Mouse (Mus musculus) embryonic facial prominence, embryonic 11.5 days (tissue): ENCODE data around the gene Pip4p1. TPM values are rescaled to one million over a fixed set of nuclear protein-coding genes. Genes with fewer than 3 reads are reported as not detected.
"Not testable (repeated sequence)": the region's sequence is repeated elsewhere in the genome, so short reads cannot be mapped to it uniquely, and the experiment has no call there.

Experiments
- ATAC-seq: fragments of 200-750 bp; cut with Nextera tagmentation; replicated peaks from 2 replicates; pipeline ENCODE4 v1.8.0; 2017; ENCODE audit warnings: low read depth; ENCODE audit not compliant: insufficient number of reproducible peaks, low FRiP score, low TSS enrichment
- DNase-seq: peaks from one replicate; pipeline ENCODE4 v3.0.0-alpha.2; 2015; ENCODE audit warnings: low spot score
- H3K27ac ChIP-seq: fragments of 300-500 bp; sonication (generic); replicated peaks from 2 replicates; pipeline ENCODE4 v1.5.1; 2014; ENCODE audit warnings: mild to moderate bottlenecking, low read depth, low read length, control low read depth
- H3K27me3 ChIP-seq: fragments of 300-500 bp; sonication (generic); 2 replicates; pipeline ENCODE4 v1.6.1; 2014; ENCODE audit warnings: mild to moderate bottlenecking, low read length, moderate library complexity, mixed read lengths; ENCODE audit not compliant: control insufficient read depth, insufficient read depth
- H3K36me3 ChIP-seq: fragments of 300-500 bp; sonication (generic); replicated peaks from 2 replicates; pipeline ENCODE4 v1.6.1; 2014; ENCODE audit warnings: low read depth, mild to moderate bottlenecking, low read length, moderate library complexity, mixed read lengths; ENCODE audit not compliant: control insufficient read depth, insufficient read depth
- H3K4me1 ChIP-seq: fragments of 300-500 bp; sonication (generic); 2 replicates; pipeline ENCODE4 v1.6.1; 2014; ENCODE audit warnings: low read length, mixed read lengths; ENCODE audit not compliant: control insufficient read depth, insufficient read depth
- H3K4me2 ChIP-seq: fragments of 300-500 bp; sonication (generic); 2 replicates; pipeline ENCODE4 v1.6.1; 2014; ENCODE audit warnings: low read depth, mild to moderate bottlenecking, control low read depth, low read length, moderate library complexity
- H3K4me3 ChIP-seq: fragments of 300-500 bp; sonication (generic); 2 replicates; pipeline ENCODE4 v1.5.1; 2014; ENCODE audit warnings: low read depth, low read length, control low read depth
- H3K9ac ChIP-seq: fragments of 300-500 bp; sonication (generic); replicated peaks from 2 replicates; pipeline ENCODE4 v1.6.1; 2014; ENCODE audit warnings: mild to moderate bottlenecking, control low read depth, low read length
- H3K9me3 ChIP-seq: fragments of 300-500 bp; sonication (generic); replicated peaks from 2 replicates; pipeline ENCODE4 v1.6.1; 2016; ENCODE audit warnings: mild to moderate bottlenecking, low read length, inconsistent platforms, mixed read lengths; ENCODE audit not compliant: control insufficient read depth
- WGBS: fragments of 180-500 bp; shearing (Covaris S2); extraction: QIAGEN DNeasy Blood & Tissue Kit; methylation state at CpG from one replicate; pipeline ENCODE4 v1.1.7; 2014; 5-methylcytosine and 5-hydroxymethylcytosine counted together
- polyA plus RNA-seq: library from polyadenylated mRNA; unstranded; fragments of >200 nt; fragmentation: Nextera tagmentation; extraction: Ambion mirVana; gene quantifications from 2 replicates; pipeline ENCODE4 v1.2.1, GENCODE M21; 2014

Gene Pip4p1
- polyA plus RNA-seq, 1 experiment from 2014 or later = 49.1 TPM

DNA sequence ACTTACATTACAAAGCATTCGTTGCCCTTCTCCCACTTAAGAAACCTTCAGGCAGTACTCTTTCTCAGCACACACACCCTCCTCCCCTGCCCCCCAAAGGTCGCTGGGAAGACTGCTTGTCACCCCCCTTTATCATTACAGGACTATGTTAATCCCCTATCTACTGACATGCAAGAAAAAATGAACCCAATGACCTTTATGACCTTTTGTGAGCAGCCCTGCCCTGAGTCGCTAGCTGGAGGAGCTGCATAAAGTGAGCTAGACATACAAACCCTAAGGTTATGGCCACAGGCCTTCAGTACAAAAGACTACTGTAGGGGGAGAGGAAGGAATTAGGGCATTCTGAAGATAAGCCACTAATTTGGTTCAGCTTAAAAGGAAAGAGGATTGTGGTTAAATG, 19.3 kb downstream of the Pip4p1 start:
- no peaks in the 10 kb centered on the region for H3K9me3 ChIP-seq
- no peaks in the 10 kb centered on the region for H3K27me3 ChIP-seq
- H3K4me2 ChIP-seq = no peak overlapping the region
- H3K9ac ChIP-seq = no peak overlapping the region
- no peaks in the 10 kb centered on the region for H3K4me1 ChIP-seq
- 35% methylated on average over 3 of the region's 3 CpGs for WGBS
- peaks cover 2% of the 10 kb centered on the region; the same call in 1 of the 2 replicates for H3K36me3 ChIP-seq
- no peak overlapping the region for H3K27ac ChIP-seq
- DNase-seq (no peak), ATAC-seq (no peak)
- no peak overlapping the region for H3K4me3 ChIP-seq

DNA sequence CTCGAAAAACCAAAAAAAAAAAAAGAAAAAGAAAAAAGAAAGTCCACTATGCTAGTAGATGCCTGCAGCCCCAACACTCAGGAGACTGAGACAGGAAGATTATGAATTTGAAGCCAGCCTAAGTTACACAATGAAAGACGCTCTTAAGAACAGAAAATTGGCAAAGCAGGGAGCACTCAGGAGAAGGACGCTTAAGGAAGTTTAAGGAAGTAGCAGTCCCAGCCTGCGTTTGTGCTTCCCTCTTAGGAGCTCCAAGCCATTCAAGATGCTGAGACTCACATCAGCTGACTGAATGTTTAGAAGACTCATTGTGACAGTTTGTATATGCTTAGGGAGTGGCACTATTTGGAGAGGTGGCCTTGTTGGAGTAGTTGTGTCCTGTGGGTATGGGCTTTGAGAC, 22.5 kb downstream of the Pip4p1 start:
- Histone ChIP-seq H3K36me3 (no peaks in the 10 kb centered on the region), H3K27me3 (no peaks in the 10 kb centered on the region), H3K4me3 (no peak overlapping the region), H3K4me1 (no peaks in the 10 kb centered on the region), H3K9me3 (no peaks in the 10 kb centered on the region), H3K27ac (no peak overlapping the region), H3K9ac (no peak overlapping the region), H3K4me2 (no peak overlapping the region)
- no peak for ATAC-seq
- no peak for DNase-seq
- WGBS = 80% methylated on average over 4 of the region's 4 CpGs

DNA sequence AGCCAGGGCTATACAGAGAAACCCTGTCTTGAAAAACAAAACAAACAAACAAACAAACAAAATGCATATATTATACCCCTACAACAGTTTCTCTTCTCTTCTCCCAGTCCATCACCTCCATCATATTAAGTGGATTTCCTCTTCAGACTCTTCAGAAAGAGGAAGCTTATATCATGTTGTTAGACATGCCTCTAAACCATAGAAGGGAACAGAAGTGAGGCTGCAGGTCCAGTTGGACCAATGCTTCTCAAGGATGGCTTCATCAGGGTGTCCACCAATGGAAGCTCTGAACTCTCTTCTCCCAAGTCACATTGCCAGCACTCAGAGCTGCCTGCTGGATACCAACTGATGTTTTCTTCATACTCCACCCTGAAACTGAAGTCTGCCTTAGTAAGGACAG, 25.3 kb downstream of the Pip4p1 start:
- not testable (repeated sequence) for H3K27me3 ChIP-seq, H3K36me3 ChIP-seq, H3K4me1 ChIP-seq, H3K9ac ChIP-seq, H3K4me3 ChIP-seq, H3K4me2 ChIP-seq, DNase-seq, ATAC-seq, H3K9me3 ChIP-seq, H3K27ac ChIP-seq

DNA sequence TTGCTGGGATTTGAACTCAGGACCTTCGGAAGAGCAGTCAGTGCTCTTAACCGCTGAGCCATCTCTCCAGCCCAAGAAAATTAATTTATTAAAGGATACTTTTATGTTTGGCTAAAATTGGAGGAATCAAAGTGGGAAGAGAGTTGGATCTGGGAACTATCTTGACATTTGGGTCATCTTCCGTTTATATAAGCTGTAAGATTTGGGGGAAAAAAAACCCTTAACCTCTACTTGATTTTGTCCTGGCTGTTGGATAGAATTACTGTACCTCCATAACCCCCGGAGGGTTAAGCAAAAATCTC, 25.9 kb downstream of the Pip4p1 start:
- no peak overlapping the region for H3K27ac ChIP-seq
- no peaks in the 10 kb centered on the region for H3K36me3 ChIP-seq
- no peak overlapping the region for H3K4me3 ChIP-seq
- DNase-seq (no peak), ATAC-seq (no peak)
- WGBS = 83% methylated on average over 4 of the region's 4 CpGs
- no peaks in the 10 kb centered on the region for H3K27me3 ChIP-seq
- H3K4me2 ChIP-seq = no peak overlapping the region
- H3K9ac ChIP-seq = no peak overlapping the region
- no peaks in the 10 kb centered on the region for H3K9me3 ChIP-seq
- no peaks in the 10 kb centered on the region for H3K4me1 ChIP-seq

DNA sequence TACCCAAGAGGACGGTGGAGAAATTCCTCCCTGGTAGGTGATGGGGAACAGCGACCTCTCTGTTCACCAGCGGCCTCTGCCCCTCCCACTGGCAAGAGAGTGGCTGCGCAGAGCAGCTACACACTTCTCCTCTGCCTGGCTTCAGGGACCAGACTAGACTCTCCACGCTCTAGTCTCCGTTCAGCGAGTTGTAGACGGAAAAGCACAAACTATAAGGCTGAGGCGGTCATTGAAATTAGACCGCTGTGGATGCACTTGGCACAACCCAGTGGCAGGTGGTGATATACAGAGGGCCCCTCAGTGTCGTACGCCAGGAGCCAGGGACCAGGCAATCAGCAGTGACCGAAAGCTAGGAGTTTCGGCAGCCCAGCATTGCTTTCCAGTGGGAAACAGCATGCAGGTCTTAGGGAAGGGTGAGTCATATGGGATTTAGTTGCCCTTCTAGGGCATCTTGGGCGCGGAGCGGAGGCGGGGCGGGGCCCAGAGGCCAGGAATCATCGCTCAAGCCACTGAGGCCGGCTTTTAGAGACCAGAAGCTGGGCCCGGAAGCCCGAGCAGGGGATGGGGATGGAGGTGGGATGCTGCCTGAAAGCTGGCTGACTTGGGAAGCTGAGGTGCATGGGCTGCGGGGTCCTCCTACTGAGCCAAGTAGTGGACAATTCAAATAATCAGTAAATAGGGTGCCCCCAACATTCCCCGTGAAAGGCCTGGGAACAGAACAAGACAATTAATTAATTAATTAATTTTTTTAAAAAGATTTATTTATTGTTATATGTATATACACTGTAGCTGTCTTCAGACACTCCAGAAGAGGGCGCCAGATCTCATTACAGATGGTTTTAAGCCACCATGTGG, 26.5 kb downstream of the Pip4p1 start:
- no peak overlapping the region for H3K27ac ChIP-seq
- WGBS = 3% methylated on average over 26 of the region's 26 CpGs

DNA sequence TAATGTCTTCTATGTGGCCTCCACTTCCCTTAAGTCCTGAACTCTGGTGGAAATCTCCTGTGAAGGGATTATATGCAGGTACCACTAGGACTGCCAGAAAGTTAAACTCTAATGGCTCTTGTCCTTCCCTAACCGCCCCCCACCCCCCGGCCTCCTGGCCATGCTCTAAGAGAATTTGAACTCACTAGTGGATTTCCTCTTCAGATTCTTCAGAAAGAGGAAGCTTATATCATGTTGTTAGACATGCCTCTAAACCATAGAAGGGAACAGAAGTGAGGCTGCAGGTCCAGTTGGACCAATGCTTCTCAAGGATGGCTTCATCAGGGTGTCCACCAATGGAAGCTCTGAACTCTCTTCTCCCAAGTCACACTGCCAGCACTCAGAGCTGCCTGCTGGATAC, 32.7 kb downstream of the Pip4p1 start:
- not testable (repeated sequence) for ATAC-seq, H3K36me3 ChIP-seq

More for the DNA sequence above, 26.5 kb downstream of the Pip4p1 start:
- Histone ChIP-seq H3K9me3 (no peaks in the 10 kb centered on the region), H3K4me3 (peak overlapping the region; percentile 35), H3K36me3 (no peaks in the 10 kb centered on the region), H3K27me3 (no peaks in the 10 kb centered on the region), H3K9ac (peak overlapping the region; percentile 65), H3K4me2 (peak overlapping the region; percentile 70), H3K4me1 (no peaks in the 10 kb centered on the region)
- peak; percentile 82 for ATAC-seq
- peak; percentile 71 for DNase-seq

DNA sequence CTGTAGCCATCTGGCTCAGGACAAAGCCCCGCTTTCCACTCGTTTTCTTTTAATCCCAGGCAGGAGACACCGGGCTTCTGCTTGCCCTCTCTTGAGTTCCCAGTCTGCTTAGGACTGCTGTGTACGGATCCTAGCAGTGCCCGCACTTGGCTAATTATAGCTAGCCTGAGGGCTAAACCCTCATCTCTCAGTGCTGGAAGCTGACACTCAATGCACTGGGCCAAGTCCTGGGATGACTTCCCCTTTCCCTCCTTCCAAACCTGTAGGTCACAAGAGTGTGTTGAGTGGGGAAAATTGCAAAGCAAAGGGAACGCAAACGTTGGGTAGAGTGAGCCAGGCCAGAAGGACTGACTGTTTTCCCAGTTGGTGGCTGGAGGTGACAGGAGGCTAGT, 33.3 kb downstream of the Pip4p1 start, which contains the start of gene Klhl33:
Gene Klhl33, minus strand, starts transcription at position 134 of the 392 bp plus-strand sequence.
- DNase-seq = no peak
- Histone ChIP-seq H3K4me1 (no peaks in the 10 kb centered on the region), H3K27ac (no peak within 1 kb of the TSS), H3K4me3 (peak within 1 kb of the TSS; percentile 32), H3K9ac (peak within 1 kb of the TSS; percentile 39), H3K27me3 (no peaks in the 10 kb centered on the region), H3K4me2 (peak within 1 kb of the TSS; percentile 71), H3K9me3 (no peaks in the 10 kb centered on the region), H3K36me3 (no peaks in the 10 kb centered on the region)
- ATAC-seq = no peak
- WGBS = 32% methylated on average over 7 of the region's 7 CpGs

More for the DNA sequence above, 32.7 kb downstream of the Pip4p1 start:
- not testable (repeated sequence) for H3K4me3 ChIP-seq, DNase-seq, H3K27me3 ChIP-seq, H3K9ac ChIP-seq, H3K4me2 ChIP-seq, H3K27ac ChIP-seq, H3K9me3 ChIP-seq, H3K4me1 ChIP-seq
- 89% methylated on average over 2 of the region's 2 CpGs for WGBS

DNA sequence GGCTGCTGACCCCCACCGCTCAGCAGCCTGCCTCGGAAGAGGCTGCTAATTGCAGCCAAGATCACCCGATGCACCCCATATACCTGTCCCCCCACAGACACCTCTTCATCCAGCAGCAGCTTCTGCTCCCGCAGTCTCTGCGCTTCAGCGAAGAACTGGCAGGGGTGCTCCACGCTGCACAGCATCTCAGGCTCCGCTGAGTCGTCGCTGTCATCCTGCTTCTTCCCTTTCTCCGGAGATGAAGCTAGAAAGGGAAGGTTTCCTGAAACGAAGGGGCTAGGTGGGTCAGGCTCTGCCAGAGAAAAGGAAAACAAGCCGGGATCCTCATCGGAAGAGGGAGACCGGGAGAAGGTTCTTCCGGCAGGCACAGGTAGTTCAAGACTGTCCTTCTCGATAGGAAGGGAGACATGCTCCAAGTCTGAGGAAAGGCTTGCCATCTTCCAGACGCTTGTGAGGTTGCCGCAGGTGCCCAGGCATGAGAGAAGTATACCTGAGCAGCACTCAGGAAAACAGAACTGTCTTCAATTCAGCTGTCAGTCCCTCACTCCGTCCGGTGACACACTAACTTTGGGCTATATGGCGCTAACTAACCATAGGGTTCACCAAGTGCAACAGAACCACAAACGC, 33.8 kb downstream of the Pip4p1 start:
- Histone ChIP-seq H3K4me1 (no peaks in the 10 kb centered on the region), H3K4me3 (peak overlapping the region; percentile 32), H3K9ac (peak overlapping the region; percentile 39), H3K4me2 (peak overlapping the region; percentile 71), H3K36me3 (no peaks in the 10 kb centered on the region), H3K9me3 (no peaks in the 10 kb centered on the region), H3K27me3 (no peaks in the 10 kb centered on the region), H3K27ac (no peak overlapping the region)
- 0 out of 2 replicates have a peak, but pooled peaks have one; percentile 35 for ATAC-seq
- WGBS = 15% methylated on average over 23 of the region's 23 CpGs
- DNase-seq = no peak
